Mouse (Mus musculus): ENCODE measurements at regions not wholly inside any gene's neighbourhood (a gene's known extent, or its start where the extent isn't known, plus 50 kb on each side); places are given as distances from the start of the nearest gene placed in this dataset.

DNA sequence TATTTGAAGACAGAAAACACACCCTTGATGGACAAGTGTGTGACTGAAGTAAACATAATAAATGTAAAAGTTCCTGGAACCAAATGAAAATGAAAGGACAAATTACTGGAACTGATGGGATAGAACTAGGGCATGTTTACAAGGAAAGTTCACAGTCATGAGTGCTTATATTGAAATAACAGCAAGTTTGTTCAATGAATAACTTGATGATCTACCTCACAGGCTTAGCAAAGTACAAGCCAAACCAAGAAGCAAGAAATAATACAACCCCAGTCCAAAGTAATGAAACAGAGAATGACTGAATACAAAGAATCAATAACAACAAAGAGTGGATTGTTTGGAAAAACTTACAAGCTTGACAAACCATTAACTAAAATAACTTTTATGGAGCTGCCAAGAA, 56.2 kb downstream of the Gm379 start:
- no peak for DNase-seq (ENCODE audit: extremely low spot score, low spot score)

DNA sequence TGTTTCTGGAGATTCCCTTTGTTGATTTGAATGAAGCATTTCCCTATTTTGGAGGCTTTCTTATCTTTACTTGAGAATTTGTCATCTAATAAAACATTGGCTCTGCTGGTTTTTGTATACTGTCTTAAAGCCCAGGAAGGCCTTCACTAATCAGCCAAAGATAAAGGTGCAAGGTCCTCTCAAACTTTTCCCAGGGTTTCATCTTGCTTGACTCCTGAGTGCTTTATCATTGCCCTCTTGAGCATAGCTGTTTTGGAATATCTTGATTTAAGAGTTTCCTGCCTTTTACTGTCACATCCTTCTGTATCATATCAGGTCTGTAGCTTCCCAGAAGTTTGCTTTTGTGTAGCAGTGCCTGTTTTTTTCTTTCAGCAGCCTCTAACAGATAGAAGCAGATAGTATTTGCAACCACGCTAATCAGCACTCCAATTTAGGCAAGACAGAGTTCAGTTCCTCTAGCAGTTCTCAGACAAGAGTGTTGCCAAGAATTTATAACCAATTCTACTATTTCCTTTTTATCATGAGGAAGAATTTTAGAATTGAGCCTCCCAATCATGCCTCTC, 64.7 kb downstream of the Gm379 start:
- no peak for DNase-seq (ENCODE audit: extremely low spot score, low spot score)

- DNase-seq (ENCODE audit: extremely low spot score, low spot score): no peak
These were observed 102.7 kb downstream of the Gm379 start for GRCm38 (mm10) chrX:108561977-108562376.

DNA sequence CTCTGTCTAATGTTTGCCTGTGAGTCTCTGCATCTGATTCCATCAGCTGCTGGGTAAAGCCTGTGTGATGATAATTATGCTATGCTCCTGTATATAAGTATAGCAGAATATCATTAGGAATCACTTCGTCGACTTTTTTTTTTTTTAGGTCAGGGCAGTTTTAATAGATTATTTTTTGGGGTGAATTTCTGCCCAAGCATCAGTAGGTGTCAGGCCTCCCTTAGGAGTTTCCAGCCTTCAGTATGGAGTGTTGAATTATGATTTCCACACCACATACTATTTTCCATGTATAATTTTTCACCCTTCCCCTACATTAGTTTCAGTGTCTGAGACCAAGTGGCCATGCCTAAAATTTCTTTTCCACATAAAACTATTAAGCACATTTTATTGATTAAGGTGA, 121.5 kb downstream of the Gm379 start:
- DNase-seq (ENCODE audit: extremely low spot score, low spot score): no peak

- DNase-seq (ENCODE audit: extremely low spot score, low spot score): no peak
These were observed 123.3 kb downstream of the Gm379 start for GRCm38 (mm10) chrX:108541410-108541809.

DNA sequence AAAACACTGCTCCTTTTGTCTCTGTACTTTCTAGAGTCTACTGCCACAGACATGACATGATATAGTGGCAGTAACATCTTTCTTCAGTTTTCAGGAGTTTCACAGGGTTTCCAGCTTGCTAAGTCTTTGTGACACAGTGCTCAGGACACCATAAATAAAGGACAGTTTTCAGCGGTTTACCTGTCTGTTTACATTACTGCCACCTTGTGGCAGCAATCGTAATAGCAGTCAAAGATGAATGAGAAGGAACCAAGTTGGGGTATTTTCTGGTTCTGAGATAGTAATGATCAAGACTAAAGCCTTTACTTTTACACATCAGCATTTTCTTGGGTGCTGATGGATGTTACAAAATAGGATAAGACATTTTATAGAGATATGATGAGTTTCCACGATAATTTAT, 127.7 kb downstream of the Gm379 start:
- DNase-seq (ENCODE audit: extremely low spot score, low spot score): peak; percentile 26

Data from neural tube, embryonic 10.5 days (tissue).